Mouse (Mus musculus): Measurements from ENCODE around the gene Ocm. TPM values are rescaled to one million over a fixed set of nuclear protein-coding genes. Genes with fewer than 3 reads are reported as not detected.

Gene Ocm
- polyA plus RNA-seq, 1 experiment from 2014 or later: 0.59 TPM

DNA sequence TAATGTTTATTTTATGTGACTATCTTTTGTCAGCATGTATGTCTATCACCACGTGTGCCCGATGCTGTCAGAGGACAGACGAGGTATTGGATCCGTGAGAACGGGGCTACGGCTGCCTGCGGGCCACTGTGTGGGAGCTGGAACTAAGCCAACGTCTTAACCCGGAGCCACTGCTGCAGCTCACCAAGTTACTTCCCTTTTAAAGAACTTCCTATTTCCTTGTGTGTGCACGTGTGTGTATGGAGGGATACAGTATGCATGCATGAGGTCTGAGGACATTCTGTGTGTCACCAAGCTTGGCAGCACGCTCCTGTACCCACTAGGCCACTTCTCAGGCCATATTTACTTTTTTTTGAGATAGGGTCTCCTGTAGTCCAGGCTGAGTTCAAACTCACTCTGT is 36.4 kb downstream of the Ocm start:
- H3K4me3 ChIP-seq (ENCODE audit: low read length): no peak overlapping the region
- H3K4me1 ChIP-seq (ENCODE audit: control insufficient read depth, insufficient read depth, low read depth, low read length): no peaks in the 10 kb centered on the region
- no peaks in the 10 kb centered on the region for H3K27me3 ChIP-seq (replicated peaks; ENCODE audit: control insufficient read depth, insufficient read depth, low read length)
- WGBS: 77% methylated on average over 11 of the region's 11 CpGs
- no peak overlapping the region for H3K4me2 ChIP-seq (ENCODE audit: low read length)
- no peak overlapping the region for H3K9ac ChIP-seq (ENCODE audit: low read depth, low read length)
- no peak overlapping the region for H3K27ac ChIP-seq (ENCODE audit: low read depth, low read length)
- H3K9me3 ChIP-seq (ENCODE audit: control insufficient read depth, low read length): no peaks in the 10 kb centered on the region
- no peak for ATAC-seq
- H3K36me3 ChIP-seq (ENCODE audit: control insufficient read depth, insufficient read depth, low read length): peaks cover 55% of the 10 kb centered on the region

DNA sequence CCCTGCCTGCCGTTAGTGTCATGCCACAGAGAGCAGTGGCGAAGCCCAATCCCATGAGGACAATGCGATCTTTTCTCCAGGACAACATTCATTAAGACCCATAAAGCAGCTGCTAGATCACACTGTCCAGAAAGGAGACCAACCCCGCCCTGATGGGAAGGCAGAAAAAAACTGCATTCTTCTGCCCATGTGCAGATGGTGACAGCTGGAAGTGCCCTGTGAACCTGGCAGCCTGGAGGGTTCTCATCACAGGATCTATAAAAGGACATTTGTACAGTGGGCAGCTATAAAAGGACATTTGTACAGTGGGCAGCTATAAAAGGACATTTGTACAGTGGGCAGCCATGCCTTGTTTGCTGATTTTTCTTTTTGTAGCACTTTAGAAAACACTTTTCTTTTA is 37.4 kb downstream of the Ocm start:
- no peak overlapping the region for H3K27ac ChIP-seq (ENCODE audit: low read depth, low read length)
- H3K36me3 ChIP-seq (ENCODE audit: control insufficient read depth, insufficient read depth, low read length): peaks cover 51% of the 10 kb centered on the region
- H3K4me1 ChIP-seq (ENCODE audit: control insufficient read depth, insufficient read depth, low read depth, low read length): no peaks in the 10 kb centered on the region
- no peak overlapping the region for H3K4me3 ChIP-seq (ENCODE audit: low read length)
- 75% methylated on average over 4 of the region's 4 CpGs for WGBS
- no peaks in the 10 kb centered on the region for H3K27me3 ChIP-seq (replicated peaks; ENCODE audit: control insufficient read depth, insufficient read depth, low read length)
- no peaks in the 10 kb centered on the region for H3K9me3 ChIP-seq (ENCODE audit: control insufficient read depth, low read length)
- no peak for ATAC-seq
- no peak overlapping the region for H3K4me2 ChIP-seq (ENCODE audit: low read length)
- H3K9ac ChIP-seq (ENCODE audit: low read depth, low read length): no peak overlapping the region

DNA sequence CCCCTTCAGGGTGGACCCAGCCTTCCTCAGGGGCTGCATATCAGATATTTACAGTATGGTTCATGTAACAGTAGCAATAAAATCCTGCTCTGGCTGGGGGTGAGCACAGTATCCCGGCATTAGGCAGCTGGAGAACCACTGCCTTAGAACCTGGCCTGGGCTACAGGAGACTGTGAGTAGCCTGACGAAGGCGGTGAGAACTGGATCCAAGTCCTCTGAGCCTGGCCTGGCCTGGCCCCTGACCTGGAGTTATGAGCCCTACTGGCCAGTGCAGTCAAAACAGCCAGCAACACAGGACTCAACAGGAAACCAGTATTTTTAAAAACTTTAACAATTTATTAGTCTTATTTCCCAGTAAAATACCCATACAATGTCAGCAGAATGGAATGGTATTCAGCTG is 38.9 kb downstream of the Ocm start:
- Histone ChIP-seq H3K9me3 (ENCODE audit: control insufficient read depth, low read length) (no peaks in the 10 kb centered on the region), H3K4me3 (ENCODE audit: low read length) (no peak overlapping the region), H3K27ac (ENCODE audit: low read depth, low read length) (no peak overlapping the region), H3K4me1 (ENCODE audit: control insufficient read depth, insufficient read depth, low read depth, low read length) (no peaks in the 10 kb centered on the region), H3K9ac (ENCODE audit: low read depth, low read length) (no peak overlapping the region), H3K36me3 (ENCODE audit: control insufficient read depth, insufficient read depth, low read length) (peaks cover 40% of the 10 kb centered on the region), H3K27me3 (replicated peaks; ENCODE audit: control insufficient read depth, insufficient read depth, low read length) (no peaks in the 10 kb centered on the region), H3K4me2 (ENCODE audit: low read length) (no peak overlapping the region)
- ATAC-seq: no peak
- WGBS: 98% methylated on average over 3 of the region's 3 CpGs

DNA sequence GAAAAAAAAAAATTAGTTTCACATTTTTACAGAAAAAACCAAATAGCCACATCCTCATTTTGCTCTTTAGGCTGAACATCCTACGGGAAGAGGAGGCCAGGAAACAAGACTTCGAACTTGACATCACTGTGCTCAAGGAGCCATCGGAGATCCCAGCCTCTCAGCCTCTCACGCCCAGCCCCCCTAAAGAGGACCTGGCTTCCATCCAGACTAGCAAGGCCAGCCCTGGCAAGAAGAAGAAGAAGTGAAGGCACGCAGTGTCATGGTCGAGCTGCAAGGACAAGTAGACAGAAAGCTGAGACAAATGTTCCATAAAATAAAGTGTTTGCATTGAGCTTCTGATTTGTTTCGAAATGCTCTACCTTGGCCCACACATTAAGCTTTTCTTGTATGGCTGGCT is 41.1 kb downstream of the Ocm start:
- Histone ChIP-seq H3K36me3 (ENCODE audit: control insufficient read depth, insufficient read depth, low read length) (peaks cover 25% of the 10 kb centered on the region), H3K9ac (ENCODE audit: low read depth, low read length) (no peak overlapping the region), H3K27ac (ENCODE audit: low read depth, low read length) (no peak overlapping the region), H3K4me2 (ENCODE audit: low read length) (no peak overlapping the region), H3K4me1 (ENCODE audit: control insufficient read depth, insufficient read depth, low read depth, low read length) (no peaks in the 10 kb centered on the region), H3K4me3 (ENCODE audit: low read length) (no peak overlapping the region), H3K9me3 (ENCODE audit: control insufficient read depth, low read length) (no peaks in the 10 kb centered on the region), H3K27me3 (replicated peaks; ENCODE audit: control insufficient read depth, insufficient read depth, low read length) (no peaks in the 10 kb centered on the region)
- WGBS: 76% methylated on average over 7 of the region's 7 CpGs
- no peak for ATAC-seq

DNA sequence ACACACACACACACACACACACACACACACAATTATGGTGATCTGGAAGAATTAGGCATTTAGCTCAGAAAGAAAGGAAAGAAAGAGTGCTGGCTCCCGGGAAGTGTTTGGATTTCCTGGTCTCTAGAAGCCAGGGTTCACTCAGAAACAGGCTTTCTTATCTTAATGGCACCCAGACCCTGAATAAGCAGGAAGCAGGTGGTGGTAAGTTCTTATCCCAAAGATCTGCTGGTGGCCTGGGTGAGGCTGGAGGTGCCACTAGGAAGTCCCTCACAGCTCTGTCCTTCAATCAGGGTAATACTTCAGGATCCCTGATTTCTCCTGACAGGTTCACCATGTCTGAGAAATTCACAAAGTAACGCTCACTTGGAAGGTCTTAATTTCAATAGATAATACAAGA is 44.1 kb downstream of the Ocm start:
- H3K27ac ChIP-seq (ENCODE audit: low read depth, low read length): no peak overlapping the region
- no peaks in the 10 kb centered on the region for H3K4me1 ChIP-seq (ENCODE audit: control insufficient read depth, insufficient read depth, low read depth, low read length)
- H3K4me2 ChIP-seq (ENCODE audit: low read length): no peak overlapping the region
- H3K27me3 ChIP-seq (replicated peaks; ENCODE audit: control insufficient read depth, insufficient read depth, low read length): no peaks in the 10 kb centered on the region
- H3K9me3 ChIP-seq (ENCODE audit: control insufficient read depth, low read length): no peaks in the 10 kb centered on the region
- WGBS: 79% methylated on average over 2 of the region's 2 CpGs
- ATAC-seq: no peak
- H3K9ac ChIP-seq (ENCODE audit: low read depth, low read length): no peak overlapping the region
- H3K36me3 ChIP-seq (ENCODE audit: control insufficient read depth, insufficient read depth, low read length): peaks cover 4% of the 10 kb centered on the region; the same call in 1 of the 2 replicates
- no peak overlapping the region for H3K4me3 ChIP-seq (ENCODE audit: low read length)

DNA sequence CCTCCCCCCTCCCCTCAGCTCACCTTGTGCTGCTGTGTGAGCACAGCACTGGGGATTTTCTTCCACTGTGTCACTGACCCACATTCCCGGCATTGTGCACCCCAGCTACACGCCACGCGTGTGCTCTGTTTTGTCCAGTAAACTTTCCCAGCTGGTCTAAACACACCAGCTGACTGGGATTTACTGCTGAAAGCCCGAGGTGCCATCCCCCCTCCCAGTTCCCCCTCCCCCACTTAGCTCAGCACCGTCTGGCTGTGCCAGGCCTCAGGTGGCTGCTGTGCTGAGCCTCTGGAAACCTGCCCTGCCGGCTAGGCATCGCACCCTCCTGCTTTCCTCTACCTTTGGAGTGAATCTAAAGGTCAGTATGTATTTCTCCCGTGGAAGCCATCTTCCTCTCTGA is 45.6 kb downstream of the Ocm start:
- Histone ChIP-seq H3K4me1 (ENCODE audit: control insufficient read depth, insufficient read depth, low read depth, low read length) (no peaks in the 10 kb centered on the region), H3K36me3 (ENCODE audit: control insufficient read depth, insufficient read depth, low read length) (0 out of 2 replicates have a peak, but pooled peaks cover 3% of the 10 kb centered on the region), H3K27ac (ENCODE audit: low read depth, low read length) (no peak overlapping the region), H3K27me3 (replicated peaks; ENCODE audit: control insufficient read depth, insufficient read depth, low read length) (no peaks in the 10 kb centered on the region), H3K4me3 (ENCODE audit: low read length) (no peak overlapping the region), H3K4me2 (ENCODE audit: low read length) (no peak overlapping the region), H3K9me3 (ENCODE audit: control insufficient read depth, low read length) (no peaks in the 10 kb centered on the region), H3K9ac (ENCODE audit: low read depth, low read length) (no peak overlapping the region)
- ATAC-seq: peak; percentile 17; the same call in 1 of the 2 replicates
- WGBS: 34% methylated on average over 9 of the region's 9 CpGs

DNA sequence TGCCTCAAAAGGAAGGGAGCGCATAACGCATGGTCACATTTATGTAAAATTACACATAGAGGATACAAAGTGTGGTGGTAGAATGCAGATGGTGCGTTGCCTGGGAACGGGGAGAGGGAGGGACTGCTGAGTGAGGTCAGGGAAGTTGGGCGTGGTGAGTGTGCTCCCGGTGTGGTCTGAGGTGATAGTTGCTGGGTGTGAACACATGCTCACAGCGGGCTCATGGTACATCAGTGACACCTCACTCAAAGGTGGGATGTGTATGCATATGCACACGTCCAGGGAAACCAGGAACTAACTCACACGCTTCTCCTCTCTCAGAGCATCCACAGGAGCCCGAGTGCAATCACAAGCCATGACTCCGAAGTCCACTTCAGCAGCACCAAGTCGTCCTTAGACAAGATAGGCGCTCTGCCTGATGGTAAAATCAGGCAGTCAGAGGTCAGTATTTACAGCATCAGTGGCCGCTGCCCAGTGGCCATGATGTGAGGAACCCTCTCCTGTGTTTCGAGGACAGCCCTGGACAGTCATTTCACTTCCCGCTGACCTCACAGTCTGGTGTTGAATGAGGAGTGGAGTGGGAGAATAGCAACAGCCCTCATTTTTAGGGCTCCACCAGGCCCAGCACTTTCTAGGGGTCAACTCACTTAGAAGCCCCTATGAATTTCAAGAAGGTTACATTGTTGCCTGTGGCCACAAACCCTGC is 49.6 kb downstream of the Ocm start:
- no peaks in the 10 kb centered on the region for H3K27me3 ChIP-seq (replicated peaks; ENCODE audit: control insufficient read depth, insufficient read depth, low read length)
- no peak overlapping the region for H3K9ac ChIP-seq (ENCODE audit: low read depth, low read length)
- no peaks in the 10 kb centered on the region for H3K9me3 ChIP-seq (ENCODE audit: control insufficient read depth, low read length)
- no peak overlapping the region for H3K4me2 ChIP-seq (ENCODE audit: low read length)
- no peak overlapping the region for H3K27ac ChIP-seq (ENCODE audit: low read depth, low read length)
- no peaks in the 10 kb centered on the region for H3K4me1 ChIP-seq (ENCODE audit: control insufficient read depth, insufficient read depth, low read depth, low read length)
- ATAC-seq: no peak
- H3K36me3 ChIP-seq (ENCODE audit: control insufficient read depth, insufficient read depth, low read length): no peaks in the 10 kb centered on the region
- H3K4me3 ChIP-seq (ENCODE audit: low read length): no peak overlapping the region
- 83% methylated on average over 16 of the region's 16 CpGs for WGBS

DNA sequence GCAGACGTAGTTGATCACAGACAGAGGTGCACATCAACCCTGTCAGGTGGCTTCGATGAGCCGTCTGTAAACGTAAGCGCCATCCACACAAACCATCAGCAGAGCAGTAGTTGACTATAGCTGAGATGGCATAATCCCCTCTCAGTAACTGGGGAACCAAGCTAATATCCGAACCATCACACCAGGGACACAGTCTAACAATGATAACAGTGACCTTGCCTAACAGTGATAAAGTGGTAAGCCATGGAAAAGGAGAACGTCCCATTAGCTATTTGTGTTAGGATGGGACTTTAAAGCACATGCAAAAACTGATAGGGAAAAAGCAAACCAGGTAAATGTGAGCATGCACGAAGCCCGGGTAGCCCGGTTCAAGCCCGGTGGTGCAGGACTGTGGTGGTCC is 50.2 kb downstream of the Ocm start:
- ATAC-seq: no peak
- H3K4me1 ChIP-seq (ENCODE audit: control insufficient read depth, insufficient read depth, low read depth, low read length): no peaks in the 10 kb centered on the region
- no peaks in the 10 kb centered on the region for H3K9me3 ChIP-seq (ENCODE audit: control insufficient read depth, low read length)
- H3K9ac ChIP-seq (ENCODE audit: low read depth, low read length): no peak overlapping the region
- WGBS: 87% methylated on average over 11 of the region's 11 CpGs
- H3K4me3 ChIP-seq (ENCODE audit: low read length): no peak overlapping the region
- H3K36me3 ChIP-seq (ENCODE audit: control insufficient read depth, insufficient read depth, low read length): no peaks in the 10 kb centered on the region
- H3K27me3 ChIP-seq (replicated peaks; ENCODE audit: control insufficient read depth, insufficient read depth, low read length): no peaks in the 10 kb centered on the region
- H3K27ac ChIP-seq (ENCODE audit: low read depth, low read length): no peak overlapping the region
- H3K4me2 ChIP-seq (ENCODE audit: low read length): no peak overlapping the region

DNA sequence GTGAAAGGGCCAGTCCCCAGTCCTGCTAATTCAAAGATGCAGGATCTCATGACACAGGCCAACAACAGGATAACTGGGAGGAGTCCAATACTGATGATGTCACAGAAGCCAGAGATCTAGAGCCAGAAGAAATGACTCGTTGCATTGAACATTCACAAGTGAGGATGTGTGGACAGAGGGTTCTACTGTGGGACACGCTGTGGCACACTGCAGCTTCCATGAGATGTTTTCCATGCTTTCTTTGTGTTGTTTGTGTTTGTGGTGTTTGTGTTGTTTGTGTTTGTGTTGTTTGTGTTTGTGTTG is 50.9 kb downstream of the Ocm start:
- 70% methylated on average over 2 of the region's 2 CpGs for WGBS
- no peak for ATAC-seq

More for the DNA sequence above, 50.9 kb downstream of the Ocm start:
- H3K9me3 ChIP-seq (ENCODE audit: control insufficient read depth, low read length): no peaks in the 10 kb centered on the region
- no peaks in the 10 kb centered on the region for H3K27me3 ChIP-seq (replicated peaks; ENCODE audit: control insufficient read depth, insufficient read depth, low read length)
- H3K27ac ChIP-seq (ENCODE audit: low read depth, low read length): no peak overlapping the region
- H3K4me1 ChIP-seq (ENCODE audit: control insufficient read depth, insufficient read depth, low read depth, low read length): no peaks in the 10 kb centered on the region
- no peaks in the 10 kb centered on the region for H3K36me3 ChIP-seq (ENCODE audit: control insufficient read depth, insufficient read depth, low read length)
- no peak overlapping the region for H3K4me2 ChIP-seq (ENCODE audit: low read length)
- H3K4me3 ChIP-seq (ENCODE audit: low read length): no peak overlapping the region
- H3K9ac ChIP-seq (ENCODE audit: low read depth, low read length): no peak overlapping the region

Data from hindbrain, embryonic 16.5 days (tissue).